Mouse (Mus musculus): ENCODE data around the gene Pphln1.

DNA sequence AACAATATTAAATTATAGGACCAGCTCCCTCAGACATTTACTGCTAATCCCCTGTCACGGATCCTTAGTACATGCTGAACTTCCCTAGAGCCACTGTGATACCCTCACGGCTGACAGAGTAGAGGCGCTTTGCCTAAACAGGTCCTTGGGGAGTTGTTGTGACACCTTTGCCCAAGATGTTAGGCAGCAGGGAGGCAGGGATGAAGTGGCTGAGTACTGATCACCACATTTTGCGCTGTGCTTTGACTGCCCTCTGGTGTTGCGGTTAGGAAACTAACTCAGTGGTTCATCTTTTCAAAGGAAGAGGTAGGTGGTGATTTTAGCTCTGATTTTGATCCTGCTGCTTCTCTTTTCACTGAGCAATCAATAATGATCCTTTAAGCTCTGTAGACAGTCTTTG lies 40.5 kb downstream of the Pphln1 start:
- TF ChIP-seq EP300 (IDR thresholded peaks at IDR 0.05) (no peak), CTCF (IDR thresholded peaks at IDR 0.05) (peak; percentile 94)
